Mouse (Mus musculus) spleen, adult 18-20 months (tissue): ENCODE data around the gene Madcam1.

ENCODE experiments used
- DNase-seq, 2 experiments: peaks; one replicate each; pipeline ENCODE4 v3.0.0; 2022; ENCODE audit warnings: mixed read lengths in 2 of 2

The Madcam1 gene

DNA sequence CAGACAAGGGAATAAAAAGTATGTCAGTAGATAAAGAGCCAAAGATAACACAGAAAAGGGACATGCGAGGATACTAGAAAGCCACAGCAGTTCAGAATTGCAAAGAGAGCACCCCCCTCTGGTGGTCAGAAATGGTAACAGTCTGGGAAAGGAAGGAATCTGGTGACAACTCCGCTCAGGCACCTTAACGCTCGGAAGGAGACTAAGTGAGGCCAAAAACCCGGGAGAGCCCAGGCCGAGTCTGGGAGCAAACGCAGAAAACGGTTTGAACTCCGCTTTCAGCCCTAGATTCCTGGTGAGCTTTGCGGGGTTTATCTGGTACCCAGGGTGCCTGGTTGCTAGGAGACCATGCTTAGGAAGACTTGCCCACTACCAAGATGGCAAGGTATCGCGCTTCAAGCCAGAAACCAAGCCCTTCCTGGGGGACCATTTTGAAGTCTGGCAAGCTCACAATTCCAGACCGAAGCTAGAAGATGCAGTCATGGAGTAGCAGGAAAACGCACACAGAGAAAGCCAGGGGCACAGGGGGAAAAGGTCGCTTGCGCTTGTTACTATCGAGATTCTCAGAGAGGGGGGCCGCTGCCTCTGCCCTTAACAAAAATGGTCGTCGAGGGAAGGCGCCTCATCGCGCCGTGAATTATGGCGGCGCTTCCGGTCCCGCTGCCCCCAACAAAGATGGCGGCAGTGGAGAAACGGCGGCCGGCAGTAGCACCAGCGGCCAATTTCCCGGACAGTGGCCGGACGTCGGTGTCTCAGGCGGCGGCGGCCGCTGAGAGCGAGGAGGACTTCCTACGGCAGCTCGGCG is 4.6 kb downstream of the Madcam1 start, which contains the start of gene Tpgs1:
Gene Tpgs1, plus strand, starts transcription at position 599 of the 805 bp plus-strand sequence.
- DNase-seq, result peak; percentile 75 to 83

GRCm38 (mm10) chr10:79669576-79670057 is 5.3 kb downstream of the Madcam1 start:
- peak; percentile 63 to 79 for DNase-seq

DNA sequence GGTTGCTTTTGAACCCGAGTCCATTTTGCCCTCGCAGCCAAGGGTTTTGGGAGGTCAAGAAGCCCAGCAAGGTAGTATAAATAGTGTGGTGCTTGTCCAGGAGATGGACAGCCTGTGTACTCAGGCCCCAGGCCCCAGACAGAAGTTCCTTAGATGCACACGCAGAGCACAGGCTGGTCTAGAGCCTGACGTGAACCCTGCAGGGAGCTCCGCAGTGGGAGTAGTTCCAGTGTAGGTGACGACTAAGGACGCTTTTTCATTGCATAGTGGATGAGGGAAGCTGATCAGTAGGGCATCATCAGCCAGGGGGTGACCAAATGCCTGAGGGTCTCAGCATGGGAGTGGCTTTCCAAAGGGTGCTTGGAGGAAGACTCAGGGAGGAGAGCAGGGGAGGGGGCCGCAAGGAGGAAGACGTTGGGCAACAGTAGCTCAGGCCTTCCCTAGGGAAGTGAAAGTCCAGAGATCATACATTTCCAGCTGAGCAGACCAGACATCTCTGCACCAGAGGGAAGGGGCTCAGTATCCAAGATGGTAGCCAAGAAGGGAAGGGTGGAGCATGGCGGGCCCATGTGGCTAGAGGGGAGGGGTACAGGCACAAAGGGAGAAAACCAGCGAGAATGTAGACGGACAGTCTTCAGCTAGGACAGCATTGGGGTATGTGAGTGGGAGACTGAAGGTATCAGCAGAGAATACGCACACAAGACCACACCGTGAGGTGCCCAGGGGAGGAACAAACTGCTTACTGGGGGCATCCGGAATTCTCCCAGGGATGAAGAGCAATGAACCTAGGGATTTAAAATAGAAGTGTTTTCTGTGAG is 5.9 kb downstream of the Madcam1 start:
- no peak for DNase-seq

GRCm38 (mm10) chr10:79671396-79672087 is 7.2 kb downstream of the Madcam1 start:
- DNase-seq, result no peak

GRCm38 (mm10) chr10:79672088-79672455 is 7.7 kb downstream of the Madcam1 start:
- no peak for DNase-seq

DNA sequence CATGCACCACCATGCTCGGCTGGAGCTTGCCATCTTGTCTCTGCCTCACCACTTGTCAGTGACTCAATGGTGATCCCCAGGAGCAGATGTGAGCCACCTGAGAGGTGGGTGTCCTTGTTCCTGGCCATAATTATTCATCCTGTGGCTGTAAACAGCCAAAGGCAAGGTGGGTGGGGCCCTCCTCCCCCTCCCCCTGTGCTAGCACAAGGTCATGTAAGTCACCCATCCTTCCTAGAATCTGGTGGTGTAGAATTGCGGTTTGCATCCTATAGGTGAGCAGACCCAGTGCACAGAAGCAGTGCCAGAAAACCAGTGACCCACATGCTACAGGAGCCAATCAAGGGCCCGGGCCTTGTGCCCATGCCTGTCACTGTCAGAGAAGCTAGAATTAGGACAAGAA is 8.7 kb downstream of the Madcam1 start:
- DNase-seq, result no peak

DNA sequence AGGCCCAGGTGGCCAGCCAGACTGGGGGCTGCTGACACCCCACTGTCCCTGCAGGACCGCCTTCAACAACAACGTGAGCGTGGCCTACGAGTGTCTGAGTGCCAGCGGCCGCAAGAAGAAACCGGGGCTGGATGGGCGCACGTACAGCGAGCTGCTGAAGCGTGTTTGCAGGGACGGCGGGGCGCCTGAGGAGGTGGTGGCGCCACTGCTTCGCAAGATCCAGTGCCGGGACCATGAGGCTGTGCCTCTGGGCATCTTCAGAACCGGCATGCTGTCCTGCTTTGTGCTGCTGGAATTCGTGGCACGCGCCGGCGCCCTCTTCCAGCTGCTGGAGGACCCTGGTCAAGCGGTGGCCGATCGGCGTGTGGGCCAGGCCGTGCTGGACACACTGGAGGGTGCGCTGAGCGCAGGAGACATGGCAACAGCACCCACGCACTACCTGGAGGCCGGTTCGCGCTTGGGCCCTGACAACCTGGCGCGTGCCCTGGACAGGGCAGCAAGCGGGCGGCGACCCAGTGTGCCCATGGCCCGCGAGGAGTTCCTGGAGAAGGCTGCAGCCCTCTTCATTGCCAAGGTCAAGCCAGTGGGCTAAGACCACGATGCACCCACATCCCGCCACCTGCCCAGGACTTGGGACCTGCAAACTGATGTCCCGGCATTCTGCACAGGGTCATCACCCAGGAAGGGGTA is 11.1 kb downstream of the Madcam1 start:
- no peak for DNase-seq

DNA sequence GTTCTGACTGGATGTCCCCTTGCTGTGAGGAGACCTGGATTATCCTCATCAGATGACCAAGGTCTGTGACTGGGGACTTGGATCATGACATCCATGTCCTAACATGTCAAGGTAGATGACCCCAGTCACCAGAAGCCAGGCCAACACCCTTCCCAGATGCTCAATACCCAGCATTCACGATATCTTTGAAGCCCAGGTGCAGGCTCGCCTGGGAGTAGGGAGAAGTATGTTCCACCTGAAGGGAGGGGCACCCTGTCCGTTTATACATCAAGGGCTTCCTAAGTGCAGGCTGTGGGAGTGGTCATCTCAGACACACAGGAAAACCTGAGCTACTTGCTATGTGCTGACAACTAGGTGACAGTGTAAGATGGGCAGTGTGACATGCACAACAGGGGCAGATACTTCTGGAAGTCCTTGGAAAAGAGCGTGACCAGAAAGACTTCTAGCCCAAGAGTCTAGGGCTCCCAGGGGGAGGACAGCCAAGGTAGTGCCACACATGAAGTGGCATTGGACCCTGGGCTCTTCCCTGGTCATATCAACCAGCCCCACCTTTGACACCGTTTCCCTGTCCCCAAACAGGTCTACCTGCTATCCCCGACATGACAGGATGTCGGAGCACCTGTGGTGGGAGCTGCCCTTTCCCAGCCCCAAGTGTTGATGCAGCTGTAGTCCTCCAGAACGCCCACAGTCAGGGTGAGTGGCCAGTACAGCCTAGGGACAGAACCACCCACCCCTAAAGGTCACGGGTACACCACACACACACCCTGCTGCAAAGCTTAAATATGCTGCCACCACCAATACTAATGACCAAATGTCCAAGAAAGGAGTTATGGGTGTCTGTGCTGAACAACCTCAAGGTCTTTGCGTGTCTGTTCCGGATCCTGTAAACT is 16.5 kb downstream of the Madcam1 start:
- DNase-seq, result peak in 1 of 2 experiments; percentile 30

DNA sequence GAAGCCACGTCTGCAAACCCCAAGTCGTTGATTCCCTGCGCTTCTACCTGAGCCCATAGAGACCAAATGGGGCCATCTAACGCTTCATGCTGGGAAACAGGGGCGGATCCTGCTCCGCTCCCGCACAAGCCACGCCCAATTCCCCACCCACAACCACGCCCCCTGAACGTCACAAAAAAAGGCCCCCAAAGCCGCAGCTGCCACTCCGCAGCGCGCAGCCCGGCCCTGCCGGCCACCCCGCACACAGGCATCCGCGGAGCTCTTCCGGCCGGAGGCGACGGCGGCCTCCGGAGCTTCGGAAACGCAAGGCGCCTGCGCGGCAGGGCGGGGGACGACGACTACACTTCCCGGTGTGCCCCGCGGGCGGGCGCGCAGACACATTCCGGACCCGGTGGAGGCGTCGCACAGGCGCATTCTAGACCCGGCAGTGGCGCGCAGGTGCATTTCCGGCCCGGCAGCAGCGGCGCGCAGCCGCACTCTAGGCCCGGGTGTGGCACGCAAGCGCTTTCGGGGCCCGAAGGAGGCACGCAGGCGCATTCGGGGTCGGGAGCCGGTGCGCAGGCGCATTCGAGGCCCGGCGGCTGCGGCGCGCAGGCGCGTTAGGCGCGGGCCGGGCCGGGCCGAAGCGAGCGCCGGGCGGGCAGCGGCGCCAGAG is 17.4 kb downstream of the Madcam1 start, which contains the start of gene Cdc34:
Gene Cdc34, plus strand, starts transcription at position 605 of the 655 bp plus-strand sequence.
- DNase-seq, result peak; percentile 97 to 99

DNA sequence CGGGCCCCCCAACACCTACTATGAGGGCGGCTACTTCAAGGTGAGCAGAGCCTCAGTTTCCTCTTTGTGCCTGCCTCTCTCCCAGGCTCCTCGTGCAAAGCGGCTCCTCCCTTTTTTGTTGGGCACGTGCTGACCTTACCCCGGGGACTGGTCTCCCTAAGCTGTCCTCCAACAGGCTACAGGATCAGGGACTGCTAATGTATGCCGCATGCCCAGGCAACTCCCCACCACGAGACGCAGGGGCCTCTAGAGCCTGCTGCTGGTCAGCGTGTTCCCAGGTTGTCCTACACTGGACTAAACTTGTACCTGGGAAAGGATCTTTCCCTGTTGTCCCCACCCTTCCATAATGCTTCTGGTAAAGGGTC is 18.2 kb downstream of the Madcam1 start:
- no peak for DNase-seq

DNA sequence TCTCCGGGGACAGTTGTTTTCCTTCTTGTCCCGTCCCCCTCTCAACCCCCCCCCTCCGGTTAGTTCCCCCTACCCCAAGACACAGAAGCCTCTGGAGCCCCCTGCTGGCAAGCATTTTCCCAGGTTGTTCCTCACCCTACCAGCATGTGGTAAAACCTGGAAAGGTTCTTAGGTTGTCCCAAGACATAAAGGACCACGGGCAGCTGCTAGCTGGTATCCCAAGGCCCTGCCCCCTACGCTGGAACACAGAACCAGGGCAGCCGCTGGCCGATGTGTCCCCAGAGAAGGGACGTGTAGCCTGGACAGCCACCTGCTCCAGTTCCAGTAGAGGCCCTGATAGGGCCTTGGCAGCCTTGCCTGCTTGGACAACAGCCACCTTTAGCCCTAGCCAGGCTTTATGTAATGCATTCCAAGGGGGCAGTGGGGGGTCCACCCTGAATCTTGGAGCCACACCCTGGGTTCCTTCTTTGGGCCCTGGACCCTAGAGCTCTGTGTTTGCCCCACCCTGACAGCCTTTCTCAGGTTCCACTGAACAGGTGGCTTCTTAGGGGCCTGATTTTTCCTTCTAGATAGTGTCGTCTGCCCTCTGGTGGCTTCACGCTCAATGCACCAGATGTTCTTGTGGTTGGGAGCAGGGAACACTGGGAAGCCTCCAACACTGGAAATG is 18.7 kb downstream of the Madcam1 start:
- DNase-seq, result peak in 1 of 2 experiments; percentile 47

DNA sequence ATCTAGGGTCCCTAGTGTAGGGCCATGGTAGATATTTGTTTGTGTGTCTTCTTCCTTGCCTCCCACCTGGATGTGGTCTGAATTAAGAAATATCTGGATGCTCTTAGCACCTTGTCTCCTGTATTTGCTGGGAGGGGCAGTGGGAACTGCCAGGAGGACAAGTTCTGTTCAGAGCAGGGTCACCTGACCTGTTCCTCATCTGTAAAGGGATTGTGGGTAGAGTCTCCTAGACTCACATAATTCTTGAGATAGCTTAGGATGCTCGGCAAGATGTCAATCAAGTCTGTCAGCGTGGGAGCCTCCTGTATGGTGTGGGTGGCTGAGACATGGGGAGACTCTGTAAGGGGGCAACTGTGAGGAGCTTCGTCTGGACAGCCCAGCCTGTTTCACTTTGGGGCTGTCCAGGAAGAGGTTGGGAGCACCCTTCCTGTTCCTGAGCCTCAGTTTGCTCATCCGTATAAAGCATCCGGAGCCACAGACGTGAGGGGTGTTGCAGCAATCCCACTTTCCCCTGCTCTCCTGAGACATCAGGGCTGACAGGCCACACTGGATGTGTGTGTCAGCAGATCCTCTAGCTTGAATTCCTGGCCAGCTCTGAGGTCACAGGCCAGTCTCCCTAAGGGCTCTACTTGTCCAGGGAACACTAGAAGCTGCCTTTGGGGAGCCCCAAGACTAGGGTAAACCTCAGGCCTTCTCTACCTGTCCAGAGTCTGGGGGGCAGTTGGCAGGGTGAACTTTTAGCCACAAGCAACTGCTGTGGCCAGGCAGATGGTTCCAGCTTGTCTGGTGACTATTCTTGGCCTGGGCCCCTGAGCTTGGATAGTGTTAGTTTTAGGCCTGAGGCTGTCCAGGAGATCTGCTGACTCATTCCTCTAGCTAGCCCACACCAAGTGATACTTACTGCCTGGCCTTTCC is 19.6 kb downstream of the Madcam1 start:
- no peak for DNase-seq

DNA sequence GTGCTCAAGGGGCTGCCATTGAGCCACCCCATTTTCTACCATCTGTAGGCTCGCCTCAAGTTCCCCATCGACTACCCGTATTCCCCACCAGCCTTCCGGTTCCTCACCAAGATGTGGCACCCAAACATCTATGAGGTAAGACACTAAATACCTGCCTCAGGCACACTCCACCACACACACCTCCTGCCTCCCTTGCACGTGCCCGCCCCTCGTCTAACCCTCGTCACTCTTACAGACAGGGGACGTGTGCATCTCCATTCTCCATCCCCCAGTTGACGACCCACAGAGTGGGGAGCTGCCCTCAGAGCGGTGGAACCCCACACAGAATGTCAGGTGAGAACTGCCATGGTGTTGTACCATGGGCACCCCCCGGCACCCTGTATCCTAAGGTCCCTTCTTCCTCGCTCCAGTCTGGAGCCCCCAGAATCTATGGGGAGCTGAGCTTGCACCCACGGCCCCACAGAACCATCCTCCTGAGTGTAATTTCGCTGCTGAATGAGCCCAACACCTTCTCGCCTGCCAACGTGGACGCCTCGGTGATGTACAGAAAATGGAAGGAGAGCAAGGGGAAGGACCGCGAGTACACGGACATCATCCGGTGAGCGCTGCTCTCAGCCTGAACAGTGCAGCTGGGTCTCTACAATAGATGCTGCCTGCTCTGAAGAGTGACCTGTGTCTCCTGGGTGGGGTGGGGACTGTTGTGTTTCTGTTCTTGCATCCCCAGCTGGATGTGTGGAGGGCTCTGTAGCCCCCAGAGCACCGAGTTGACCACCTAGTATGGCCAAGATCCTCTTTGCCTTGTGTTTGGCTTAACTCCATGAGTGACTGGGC is 20.6 kb downstream of the Madcam1 start:
- no peak for DNase-seq

- no peak for DNase-seq
Measured at GRCm38 (mm10) chr10:79686219-79686618, 21.9 kb downstream of the Madcam1 start.

DNA sequence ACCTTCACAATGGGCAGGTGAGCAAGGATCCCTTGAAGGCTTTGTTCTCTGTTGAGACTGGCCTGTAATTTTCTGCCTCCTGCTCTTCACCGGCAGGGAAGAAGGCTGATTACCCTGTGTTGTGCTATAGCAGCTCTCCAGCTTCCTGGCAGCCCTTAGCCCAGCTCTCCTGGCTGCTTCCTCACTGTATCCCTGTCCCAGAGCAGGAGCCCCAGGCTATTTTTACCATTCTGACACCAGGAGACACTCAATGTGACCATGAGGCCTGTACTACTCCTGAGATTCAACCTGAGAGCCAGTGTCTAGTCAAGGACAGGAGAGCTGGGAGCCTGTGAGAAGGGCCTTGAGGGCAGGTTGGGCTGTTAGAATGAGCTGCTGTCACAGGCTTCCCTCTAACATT is 22.3 kb downstream of the Madcam1 start:
- DNase-seq, result no peak

DNA sequence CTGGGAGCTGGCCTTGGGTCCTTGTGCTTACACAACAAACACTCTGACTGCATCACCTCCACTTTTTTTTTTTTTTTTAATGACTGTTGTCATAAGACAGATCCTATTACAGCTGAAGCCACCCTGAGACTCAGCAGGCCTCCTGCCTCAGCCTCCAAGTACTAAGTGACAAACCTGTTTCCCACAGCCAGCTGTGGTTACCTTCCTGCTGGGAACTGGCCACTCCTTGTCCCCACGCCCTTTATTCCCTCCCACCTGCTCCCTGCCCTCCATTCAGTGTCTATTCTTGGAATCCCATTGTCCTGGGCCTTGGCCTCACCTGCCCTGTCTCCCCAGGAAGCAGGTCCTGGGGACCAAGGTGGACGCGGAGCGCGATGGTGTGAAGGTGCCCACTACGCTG is 23.2 kb downstream of the Madcam1 start:
- DNase-seq, result no peak

DNA sequence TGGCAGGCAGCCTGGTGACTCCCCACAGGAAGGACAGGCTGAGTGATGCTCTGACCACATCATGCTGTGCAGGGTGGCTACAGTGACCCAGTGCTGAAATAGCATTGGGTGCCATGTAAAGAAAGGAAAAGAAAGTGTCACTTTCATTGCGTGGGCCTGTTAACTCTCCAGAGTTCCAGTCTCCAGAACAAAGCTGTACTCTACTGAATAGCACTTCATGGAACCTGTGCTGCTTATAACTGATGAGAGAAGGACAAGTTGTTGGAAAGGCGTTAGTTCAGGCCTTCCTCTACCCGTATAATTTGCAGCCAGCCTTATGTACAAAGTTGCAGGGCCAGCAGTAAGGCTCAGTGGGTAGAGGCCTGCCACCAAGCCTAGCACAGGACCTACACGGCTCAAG is 24.4 kb downstream of the Madcam1 start, which contains the start of gene Gzmm:
Gene Gzmm, plus strand, starts transcription at position 301 of the 400 bp plus-strand sequence.
- no peak for DNase-seq

DNA sequence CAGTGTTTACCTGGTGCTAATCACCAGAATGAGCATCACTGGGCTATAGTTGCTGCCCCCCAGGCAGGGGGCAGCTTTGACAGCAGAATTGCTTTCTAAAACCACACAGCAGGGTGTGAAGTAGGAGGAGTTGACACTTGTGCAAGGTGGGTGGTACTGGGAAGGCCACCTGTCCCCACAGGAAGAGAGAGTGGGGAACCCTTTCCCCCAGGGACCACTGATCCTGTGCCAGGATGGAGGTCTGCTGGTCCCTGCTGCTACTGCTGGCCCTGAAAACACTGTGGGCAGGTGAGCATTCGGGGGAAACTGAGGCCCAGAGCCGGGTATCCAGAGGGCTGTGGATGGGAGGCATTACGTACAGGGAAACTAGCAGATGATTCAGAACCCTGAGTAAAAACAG is 24.8 kb downstream of the Madcam1 start:
- no peak for DNase-seq
